Mouse (Mus musculus): Measurements from ENCODE around the gene Foxp1.

GRCm38 (mm10) chr6:99277251-99277650, 245.3 kb downstream of the Foxp1 start:
- no peak for TF ChIP-seq POLR2A (IDR thresholded peaks at IDR 0.05; ENCODE audit: borderline replicate concordance, control insufficient read depth, low read depth, low read length)
- no peak for TF ChIP-seq CTCF (IDR thresholded peaks at IDR 0.05; ENCODE audit: control insufficient read depth, insufficient read depth, low read length)

Data from bone marrow, adult 2 months (tissue).